Mouse (Mus musculus) gastrocnemius, adult 18-20 months (tissue): ENCODE results near the gene Trim71. TPM values are rescaled to one million over a fixed set of nuclear protein-coding genes. Genes with fewer than 3 reads are reported as not detected.

Source experiments
- DNase-seq: peaks from one replicate; pipeline ENCODE4 v3.0.0; 2021; ENCODE audit warnings: low spot score
- total RNA-seq, 2 experiments: library from RNA; stranded (reverse); gene quantifications; 2 replicates each; pipeline ENCODE4 v1.2.3; 2021

The Trim71 gene
- total RNA-seq, 2 experiments from 2014 or later, result not detected

- no peak for DNase-seq
Observed at GRCm38 (mm10) chr9:114484771-114485170, 79.4 kb downstream of the Trim71 start.

- no peak for DNase-seq
Observed at GRCm38 (mm10) chr9:114480940-114481339, 83.2 kb downstream of the Trim71 start.

- DNase-seq, result no peak
Observed at GRCm38 (mm10) chr9:114477019-114477418, 87.2 kb downstream of the Trim71 start.

- no peak for DNase-seq
Observed at GRCm38 (mm10) chr9:114471892-114472291, 92.3 kb downstream of the Trim71 start.

- DNase-seq, result no peak
Observed at GRCm38 (mm10) chr9:114468701-114469100, 95.5 kb downstream of the Trim71 start.

- no peak for DNase-seq
Observed at GRCm38 (mm10) chr9:114468217-114468616, 96.0 kb downstream of the Trim71 start.

GRCm38 (mm10) chr9:114466871-114467270, 97.3 kb downstream of the Trim71 start:
- no peak for DNase-seq

- no peak for DNase-seq
Observed at GRCm38 (mm10) chr9:114465442-114465841, 98.7 kb downstream of the Trim71 start.

GRCm38 (mm10) chr9:114462569-114462968, 101.6 kb downstream of the Trim71 start:
- no peak for DNase-seq

GRCm38 (mm10) chr9:114458436-114458835, 105.7 kb downstream of the Trim71 start:
- no peak for DNase-seq

Other genes with a start within 250 kb of the Trim71 start
- not detected for gene Bcl2a1c, start 234.2 kb downstream of the Trim71 start, total RNA-seq
- gene Crtap, start 173.7 kb downstream of the Trim71 start, total RNA-seq, result 1 to 10 TPM; 7.1 to 8.0 TPM
- gene Glb1, start 163.3 kb downstream of the Trim71 start, total RNA-seq, result 1 to 10 TPM; 2.8 to 3.5 TPM
- 1 to 10 TPM; 1.3 TPM for gene Tmppe, start 163.3 kb downstream of the Trim71 start, total RNA-seq
- gene Ccr4, start 59.5 kb downstream of the Trim71 start, total RNA-seq, result not detected
- gene C130032M10Rik, start 48.7 kb downstream of the Trim71 start, total RNA-seq, result not detected
- gene Cnot10, start 75.8 kb upstream of the Trim71 start, total RNA-seq, result 10 to 100 TPM; 15.2 to 15.4 TPM
- 10 to 100 TPM; 32.0 to 32.7 TPM for gene Dync1li1, start 124.4 kb upstream of the Trim71 start, total RNA-seq
- 1 to 10 TPM; 5.8 to 7.4 TPM for gene Cmtm6, start 166.7 kb upstream of the Trim71 start, total RNA-seq
- gene Cmtm7, start 217.5 kb upstream of the Trim71 start, total RNA-seq, result 1 to 10 TPM; 3.7 to 7.0 TPM